Mouse (Mus musculus): Measurements from ENCODE around the gene Mmp23. TPM values are rescaled to one million over a fixed set of nuclear protein-coding genes. Genes with fewer than 3 reads are reported as not detected.
"Not testable (repeated sequence)": the region's sequence is repeated elsewhere in the genome, so short reads cannot be mapped to it uniquely, and the experiment has no call there.

Gene Mmp23
- polyA plus RNA-seq (2015; fragmentation: Nextera tagmentation; extraction: Ambion mirVana) = 24.8 and 26.1 TPM in 2 replicates

DNA sequence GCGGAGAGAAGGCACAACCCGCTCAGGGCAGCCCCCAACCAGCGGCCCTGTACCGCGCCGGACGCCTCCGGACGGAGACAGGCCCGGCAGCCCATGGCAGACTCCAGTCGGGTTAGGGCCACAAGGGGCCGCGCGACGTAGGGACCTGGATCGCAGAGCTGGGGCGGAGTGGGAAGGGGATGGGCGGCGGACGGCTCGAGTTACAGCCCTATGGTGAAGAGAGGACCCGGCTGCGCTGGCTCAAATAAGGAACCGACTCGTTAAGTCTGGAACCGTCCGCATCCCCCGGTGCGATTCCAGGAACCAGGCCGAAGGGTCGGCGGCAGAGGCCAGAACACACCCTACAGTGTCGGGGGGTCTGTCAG is at the start of gene Mmp23:
Mmp23 (minus strand) TSS at position 299 of the 365 bp plus-strand sequence.
- peaks cover 44% of the 10 kb centered on the region for H3K4me1 ChIP-seq
- H3K9ac ChIP-seq = peak within 1 kb of the TSS; percentile 82
- H3K9me3 ChIP-seq = no peaks in the 10 kb centered on the region
- peak within 1 kb of the TSS; percentile 57 for H3K4me3 ChIP-seq
- H3K27me3 ChIP-seq = peaks cover 58% of the 10 kb centered on the region
- ATAC-seq (ENCODE audit: insufficient number of reproducible peaks, insufficient read depth, low FRiP score, low TSS enrichment, low read depth) = peak; percentile 18; the same call in 1 of the 2 replicates
- WGBS = 1% methylated on average over 33 of the region's 33 CpGs
- H3K27ac ChIP-seq = 0 out of 2 replicates have a peak within 1 kb of the TSS, but pooled peaks have one; percentile 33
- H3K36me3 ChIP-seq = peaks cover 66% of the 10 kb centered on the region
- H3K4me2 ChIP-seq = peak within 1 kb of the TSS; percentile 94

DNA sequence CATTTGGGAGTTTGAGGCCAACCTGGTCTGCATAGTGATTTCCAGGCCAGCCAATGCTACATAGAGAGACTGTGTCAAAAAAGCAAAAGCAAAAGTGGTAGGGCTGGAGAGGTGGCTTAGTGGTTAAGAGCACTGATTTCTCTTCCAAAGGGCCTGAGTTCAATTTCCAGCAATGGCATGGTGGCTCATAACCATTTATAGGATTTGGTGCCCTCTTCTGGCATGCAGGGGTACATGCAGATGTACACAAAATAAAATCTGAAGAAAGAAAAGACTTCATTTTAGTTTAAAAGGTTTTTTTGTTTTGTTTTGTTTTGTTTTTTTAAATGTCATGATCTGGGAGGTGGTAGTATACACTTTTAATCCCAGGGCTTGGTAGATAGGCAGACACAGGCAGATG is 47.2 kb upstream of the Mmp23 start:
- no peak for ATAC-seq (ENCODE audit: insufficient number of reproducible peaks, insufficient read depth, low FRiP score, low TSS enrichment, low read depth)
- peaks cover 7% of the 10 kb centered on the region; the same call in 1 of the 2 replicates for H3K27me3 ChIP-seq
- H3K9me3 ChIP-seq = no peaks in the 10 kb centered on the region
- H3K4me2 ChIP-seq = no peak overlapping the region
- H3K27ac ChIP-seq = no peak overlapping the region
- no peaks in the 10 kb centered on the region for H3K36me3 ChIP-seq
- peaks cover 22% of the 10 kb centered on the region for H3K4me1 ChIP-seq
- H3K9ac ChIP-seq = no peak overlapping the region
- H3K4me3 ChIP-seq = no peak overlapping the region

DNA sequence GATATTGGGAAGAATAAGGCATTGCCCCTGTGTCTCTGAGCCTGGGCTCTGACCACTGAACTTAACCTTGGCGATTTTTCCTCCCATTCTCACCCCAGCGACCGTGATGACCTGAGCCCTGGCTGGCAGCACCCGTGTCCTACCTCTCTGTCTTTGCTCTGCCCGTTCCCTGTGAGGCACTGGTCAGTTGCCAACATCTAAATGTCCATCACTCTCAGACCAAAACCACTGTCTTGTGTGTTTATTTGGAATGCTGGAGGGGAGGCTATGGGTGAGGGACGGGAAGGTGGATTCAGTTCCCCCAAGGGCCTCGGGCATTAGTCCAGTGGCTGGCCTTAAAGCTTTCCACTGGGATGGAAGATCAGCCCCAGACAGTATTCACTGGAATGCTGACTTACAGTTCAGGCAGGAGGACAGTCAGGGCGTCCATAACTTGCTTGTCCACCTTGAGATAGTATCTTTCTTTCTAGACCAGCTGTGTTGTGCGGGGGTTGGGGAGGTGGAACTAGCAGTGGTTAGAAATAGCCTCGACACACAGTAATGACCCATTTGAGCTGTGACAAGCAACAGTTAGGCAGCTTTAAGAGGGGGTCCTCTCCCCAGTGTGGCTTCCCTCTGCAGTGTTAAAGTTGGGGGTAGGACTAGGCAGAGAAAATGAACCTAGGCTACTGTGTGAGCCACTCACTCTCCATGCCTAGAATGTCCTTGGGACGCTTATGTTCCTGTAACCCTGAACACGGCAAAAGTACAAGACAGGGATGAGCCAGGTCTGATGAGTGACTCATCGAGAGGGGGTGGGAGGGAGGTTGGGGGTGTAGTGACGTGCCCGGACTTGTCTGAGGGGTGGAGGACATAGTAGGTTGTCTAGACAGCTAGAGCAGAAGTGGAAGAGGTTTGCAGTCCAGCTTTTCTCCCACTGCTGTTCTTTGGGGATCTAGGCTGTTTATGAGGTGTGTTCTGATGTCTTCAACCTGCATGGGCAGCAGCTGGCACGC is 43.4 kb upstream of the Mmp23 start:
- no peak for ATAC-seq (ENCODE audit: insufficient number of reproducible peaks, insufficient read depth, low FRiP score, low TSS enrichment, low read depth)
- 71% methylated on average over 16 of the region's 16 CpGs for WGBS
- Histone ChIP-seq H3K9me3 (no peaks in the 10 kb centered on the region), H3K4me3 (peak overlapping the region; percentile 2; the same call in 1 of the 2 replicates), H3K9ac (peak overlapping the region; percentile 87; the same call in 1 of the 2 replicates), H3K4me2 (peak overlapping the region; percentile 95), H3K36me3 (no peaks in the 10 kb centered on the region), H3K4me1 (peaks cover 24% of the 10 kb centered on the region), H3K27ac (no peak overlapping the region), H3K27me3 (peaks cover 14% of the 10 kb centered on the region; the same call in 1 of the 2 replicates)

- Histone ChIP-seq H3K27me3 (peaks cover 14% of the 10 kb centered on the region; the same call in 1 of the 2 replicates), H3K4me3 (peak overlapping the region; percentile 72), H3K4me2 (peak overlapping the region; percentile 95), H3K27ac (no peak overlapping the region), H3K9ac (peak overlapping the region; percentile 87), H3K9me3 (no peaks in the 10 kb centered on the region), H3K36me3 (no peaks in the 10 kb centered on the region), H3K4me1 (peaks cover 24% of the 10 kb centered on the region)
- ATAC-seq (ENCODE audit: insufficient number of reproducible peaks, insufficient read depth, low FRiP score, low TSS enrichment, low read depth) = no peak
- 77% methylated on average over 4 of the region's 4 CpGs for WGBS
Measured at GRCm38 (mm10) chr4:155695531-155696062, 42.4 kb upstream of the Mmp23 start.

GRCm38 (mm10) chr4:155694482-155695401 is 41.6 kb upstream of the Mmp23 start:
- H3K36me3 ChIP-seq = no peaks in the 10 kb centered on the region
- peak overlapping the region; percentile 87 for H3K9ac ChIP-seq
- 1% methylated on average over 89 of the region's 92 CpGs for WGBS
- peak overlapping the region; percentile 72 for H3K4me3 ChIP-seq
- ATAC-seq (ENCODE audit: insufficient number of reproducible peaks, insufficient read depth, low FRiP score, low TSS enrichment, low read depth) = peak; percentile 67; the same call in 1 of the 2 replicates
- peaks cover 14% of the 10 kb centered on the region; the same call in 1 of the 2 replicates for H3K27me3 ChIP-seq
- peak overlapping the region; percentile 95 for H3K4me2 ChIP-seq
- no peaks in the 10 kb centered on the region for H3K9me3 ChIP-seq
- H3K27ac ChIP-seq = peak overlapping the region; percentile 82
- H3K4me1 ChIP-seq = peaks cover 24% of the 10 kb centered on the region

GRCm38 (mm10) chr4:155694111-155694481 is 40.9 kb upstream of the Mmp23 start, which contains the start of gene Fndc10:
Gene Fndc10, plus strand, starts transcription at chr4:155694342.
- Histone ChIP-seq H3K4me2 (peak within 1 kb of the TSS; percentile 95), H3K36me3 (no peaks in the 10 kb centered on the region), H3K27ac (peak within 1 kb of the TSS; percentile 82), H3K4me1 (peaks cover 24% of the 10 kb centered on the region), H3K9me3 (no peaks in the 10 kb centered on the region), H3K9ac (peak within 1 kb of the TSS; percentile 87), H3K4me3 (peak within 1 kb of the TSS; percentile 72), H3K27me3 (peaks cover 14% of the 10 kb centered on the region; the same call in 1 of the 2 replicates)
- 1% methylated on average over 27 of the region's 47 CpGs for WGBS
- peak; percentile 79 for ATAC-seq (ENCODE audit: insufficient number of reproducible peaks, insufficient read depth, low FRiP score, low TSS enrichment, low read depth)

GRCm38 (mm10) chr4:155692421-155692820 is 39.2 kb upstream of the Mmp23 start:
- 93% methylated on average over 3 of the region's 3 CpGs for WGBS
- no peak overlapping the region for H3K4me3 ChIP-seq
- no peak overlapping the region for H3K4me2 ChIP-seq
- ATAC-seq (ENCODE audit: insufficient number of reproducible peaks, insufficient read depth, low FRiP score, low TSS enrichment, low read depth) = no peak
- no peaks in the 10 kb centered on the region for H3K36me3 ChIP-seq
- no peak overlapping the region for H3K27ac ChIP-seq
- peaks cover 14% of the 10 kb centered on the region; the same call in 1 of the 2 replicates for H3K27me3 ChIP-seq
- H3K9ac ChIP-seq = no peak overlapping the region
- H3K4me1 ChIP-seq = peaks cover 24% of the 10 kb centered on the region
- H3K9me3 ChIP-seq = no peaks in the 10 kb centered on the region

DNA sequence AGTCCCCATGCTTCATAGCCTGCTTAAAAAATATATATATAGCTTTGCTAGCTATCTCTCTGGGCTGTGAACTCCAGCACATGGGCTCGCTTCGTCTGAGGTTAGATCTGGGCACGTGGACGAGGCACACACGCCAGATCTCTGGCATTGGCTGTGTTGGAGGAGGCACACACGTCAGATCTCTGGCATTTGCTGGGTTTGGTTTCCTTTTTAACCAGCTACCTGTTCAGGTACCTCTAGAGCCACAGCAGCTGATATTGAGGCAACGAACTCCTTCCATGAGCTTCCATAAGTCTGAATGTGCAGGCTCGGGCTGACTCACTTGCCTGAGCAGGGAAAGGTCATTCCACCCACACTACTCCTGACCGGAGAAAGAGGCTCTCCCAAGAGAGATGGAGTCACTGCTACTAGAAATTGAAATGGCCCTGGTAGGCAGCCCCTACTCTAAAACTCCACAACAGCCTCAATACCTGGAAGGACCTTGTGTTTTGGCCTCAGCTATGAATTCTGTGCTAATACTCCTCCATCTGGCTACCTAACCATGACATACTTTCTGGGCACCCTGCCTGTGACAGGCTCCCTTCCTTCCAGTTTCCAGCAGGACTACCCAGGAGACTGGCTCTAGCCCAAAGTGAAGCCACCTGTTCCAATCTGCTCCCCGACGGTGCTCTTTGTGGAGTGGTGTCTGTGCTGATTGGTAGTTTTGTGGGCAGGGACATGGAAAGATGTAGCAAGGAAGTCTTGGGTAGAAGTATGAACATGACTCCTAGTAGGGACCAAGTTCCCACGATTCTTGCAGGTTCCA is 37.6 kb upstream of the Mmp23 start:
- H3K4me2 ChIP-seq = no peak overlapping the region
- H3K9ac ChIP-seq = no peak overlapping the region
- H3K27ac ChIP-seq = no peak overlapping the region
- H3K4me1 ChIP-seq = peaks cover 10% of the 10 kb centered on the region
- H3K36me3 ChIP-seq = no peaks in the 10 kb centered on the region
- 83% methylated on average over 12 of the region's 12 CpGs for WGBS
- H3K9me3 ChIP-seq = no peaks in the 10 kb centered on the region
- H3K27me3 ChIP-seq = peaks cover 11% of the 10 kb centered on the region; the same call in 1 of the 2 replicates
- ATAC-seq (ENCODE audit: insufficient number of reproducible peaks, insufficient read depth, low FRiP score, low TSS enrichment, low read depth) = no peak
- H3K4me3 ChIP-seq = no peak overlapping the region

DNA sequence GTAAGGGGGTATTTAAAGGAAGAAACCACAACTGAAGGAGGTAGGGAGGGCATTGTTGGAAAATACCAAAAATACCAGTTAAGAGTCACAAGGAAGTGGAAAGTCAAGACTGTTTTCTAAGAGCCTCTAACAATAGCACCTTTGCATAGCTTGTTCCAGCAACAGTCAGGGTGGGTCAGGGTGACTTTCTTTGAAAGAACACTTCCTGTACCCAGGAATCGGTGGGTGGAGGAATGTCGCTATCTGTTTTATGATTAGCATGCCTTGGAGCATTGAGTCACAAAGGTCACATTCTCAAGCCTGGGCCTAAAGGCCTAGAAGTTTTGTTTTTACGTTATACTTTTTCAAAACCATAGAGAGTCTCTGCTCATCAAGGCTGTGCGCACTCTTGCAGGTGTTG is 34.6 kb upstream of the Mmp23 start:
- H3K27ac ChIP-seq; H3K9me3 ChIP-seq; H3K4me3 ChIP-seq; H3K4me2 ChIP-seq; H3K36me3 ChIP-seq; H3K27me3 ChIP-seq; H3K9ac ChIP-seq; ATAC-seq (ENCODE audit: insufficient number of reproducible peaks, insufficient read depth, low FRiP score, low TSS enrichment, low read depth); H3K4me1 ChIP-seq: not testable (repeated sequence)
- WGBS = 82% methylated on average over 4 of the region's 4 CpGs

DNA sequence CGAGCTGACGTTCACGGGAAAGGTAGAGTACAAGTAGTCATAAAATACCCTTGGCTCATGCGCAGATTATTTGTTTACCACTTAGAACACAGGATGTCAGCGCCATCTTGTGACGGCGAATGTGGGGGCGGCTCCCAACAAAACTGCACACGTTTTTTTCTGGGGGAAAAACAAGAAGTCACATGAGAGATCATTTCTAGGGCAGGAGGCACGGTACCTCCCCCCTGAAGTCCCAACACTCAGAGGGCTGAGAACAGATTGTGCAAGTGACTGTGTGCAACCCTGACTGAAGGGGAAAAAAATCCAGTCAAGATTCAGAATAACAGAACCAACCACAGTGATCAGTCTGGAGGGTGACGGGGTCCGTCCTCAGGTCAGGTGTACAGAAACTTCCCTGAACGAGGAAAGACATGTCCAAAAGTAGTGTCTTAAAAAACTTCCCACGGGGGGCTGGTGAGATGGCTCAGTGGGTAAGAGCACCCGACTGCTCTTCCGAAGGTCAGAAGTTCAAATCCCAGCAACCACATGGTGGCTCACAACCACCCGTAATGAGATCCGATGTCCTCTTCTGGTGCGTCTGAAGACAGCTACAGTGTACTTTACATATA is 30.6 kb upstream of the Mmp23 start:
- WGBS = 88% methylated on average over 16 of the region's 19 CpGs
- not testable (repeated sequence) for H3K4me1 ChIP-seq; ATAC-seq (ENCODE audit: insufficient number of reproducible peaks, insufficient read depth, low FRiP score, low TSS enrichment, low read depth); H3K27ac ChIP-seq; H3K36me3 ChIP-seq; H3K9me3 ChIP-seq; H3K4me3 ChIP-seq; H3K9ac ChIP-seq; H3K27me3 ChIP-seq; H3K4me2 ChIP-seq
